Mouse (Mus musculus): ENCODE measurements around the gene Ckap4.

Ckap4 gene

DNA sequence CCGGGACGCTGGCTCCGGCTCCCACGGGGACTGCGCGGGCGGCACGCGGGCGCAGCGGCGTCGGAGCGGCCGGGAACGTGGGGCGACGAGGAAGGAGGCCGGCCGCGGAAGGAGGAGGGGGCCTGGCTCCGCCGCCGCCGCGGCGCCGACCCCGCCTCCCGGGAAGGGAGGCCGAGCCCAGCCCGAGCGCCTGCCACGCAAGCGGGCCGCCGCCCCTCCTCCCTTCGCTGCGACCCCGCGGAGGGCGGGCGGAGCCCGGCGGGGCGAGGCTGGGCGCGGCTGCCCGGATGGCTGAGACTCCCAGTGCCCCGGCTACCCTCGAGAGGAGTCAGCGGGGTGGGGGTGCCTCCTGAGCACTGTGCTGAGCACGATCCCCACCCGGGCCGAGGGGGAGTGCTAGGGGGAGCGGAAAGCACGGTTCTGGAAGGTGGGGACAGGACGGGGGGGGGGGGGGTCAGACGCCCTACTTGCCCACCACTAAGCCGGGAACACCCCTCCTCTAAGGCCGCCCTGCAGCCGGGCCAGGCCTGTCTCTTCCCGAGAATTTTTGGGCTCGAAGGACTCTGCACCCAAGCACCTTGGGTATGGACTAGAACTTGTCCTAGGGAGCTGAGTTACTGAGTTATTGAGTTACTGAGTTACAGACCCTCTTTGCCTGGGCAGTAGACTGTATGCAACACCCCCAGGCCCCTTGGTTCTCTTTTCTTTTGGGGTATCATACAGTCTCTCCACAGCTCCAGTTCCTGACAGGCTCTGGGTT lies at the start of gene Ckap4:
Ckap4 (minus strand) TSS at position 151 of the 760 bp plus-strand sequence.
- DNase-seq (ENCODE audit: low spot score in 2 of 2): peak in 1 of 2 experiments; percentile 50

GRCm38 (mm10) chr10:84582236-84582635 lies 48.4 kb upstream of the Ckap4 start:
- DNase-seq (ENCODE audit: low spot score in 2 of 2): no peak

- DNase-seq (ENCODE audit: low spot score in 2 of 2): no peak
Measured at GRCm38 (mm10) chr10:84581191-84581590, 47.3 kb upstream of the Ckap4 start.

DNA sequence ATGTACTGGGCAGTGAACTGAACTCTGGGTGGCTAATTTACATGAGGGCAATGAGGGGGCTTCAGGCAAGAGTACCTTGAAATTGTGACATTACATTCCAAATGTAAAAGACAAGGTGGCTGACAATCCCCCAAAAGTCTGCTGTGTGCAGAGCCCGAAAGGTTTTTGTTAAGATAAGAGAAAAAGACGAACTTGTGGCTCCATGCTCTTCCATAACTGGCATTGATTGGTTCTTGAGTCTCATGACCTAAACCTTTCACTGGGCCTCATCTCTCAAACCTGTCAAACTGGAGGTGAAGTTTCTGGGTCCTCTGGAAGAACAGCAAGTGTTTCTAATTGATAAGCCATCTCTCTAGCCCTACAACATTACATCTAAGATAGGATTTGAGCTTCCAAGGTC lies 45.7 kb upstream of the Ckap4 start:
- DNase-seq (ENCODE audit: low spot score in 2 of 2): no peak

GRCm38 (mm10) chr10:84578738-84579137 lies 44.9 kb upstream of the Ckap4 start:
- no peak for DNase-seq (ENCODE audit: low spot score in 2 of 2)

GRCm38 (mm10) chr10:84577071-84577727 lies 43.3 kb upstream of the Ckap4 start:
- DNase-seq (ENCODE audit: low spot score in 2 of 2): peak; percentile 81 to 87

- DNase-seq (ENCODE audit: low spot score in 2 of 2): peak; percentile 91 to 95
Measured at GRCm38 (mm10) chr10:84576395-84577070, 42.7 kb upstream of the Ckap4 start, which contains the start of gene Tcp11l2. Gene Tcp11l2, plus strand, starts transcription at chr10:84576626.

DNA sequence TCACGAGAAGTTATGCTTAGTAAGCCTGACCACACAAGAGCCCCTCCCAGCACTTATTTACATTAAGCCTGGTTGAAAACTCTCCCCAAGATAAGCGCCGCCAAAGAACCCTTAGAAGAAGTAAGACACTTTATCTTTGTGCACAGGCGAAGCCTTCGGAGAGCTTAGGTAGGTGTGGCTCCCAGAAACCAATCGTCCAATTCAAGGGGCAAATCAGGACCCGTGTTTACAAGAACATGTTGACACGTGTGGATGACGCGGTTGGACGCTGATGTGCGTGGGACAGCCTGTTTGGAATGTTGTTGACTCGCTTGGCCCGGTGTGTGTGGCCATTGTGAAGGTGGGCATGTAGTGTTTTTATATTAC lies 42.1 kb upstream of the Ckap4 start:
- no peak for DNase-seq (ENCODE audit: low spot score in 2 of 2)

GRCm38 (mm10) chr10:84573671-84574420 lies 40.0 kb upstream of the Ckap4 start:
- DNase-seq (ENCODE audit: low spot score in 2 of 2): peak in 1 of 2 experiments; percentile 39

DNA sequence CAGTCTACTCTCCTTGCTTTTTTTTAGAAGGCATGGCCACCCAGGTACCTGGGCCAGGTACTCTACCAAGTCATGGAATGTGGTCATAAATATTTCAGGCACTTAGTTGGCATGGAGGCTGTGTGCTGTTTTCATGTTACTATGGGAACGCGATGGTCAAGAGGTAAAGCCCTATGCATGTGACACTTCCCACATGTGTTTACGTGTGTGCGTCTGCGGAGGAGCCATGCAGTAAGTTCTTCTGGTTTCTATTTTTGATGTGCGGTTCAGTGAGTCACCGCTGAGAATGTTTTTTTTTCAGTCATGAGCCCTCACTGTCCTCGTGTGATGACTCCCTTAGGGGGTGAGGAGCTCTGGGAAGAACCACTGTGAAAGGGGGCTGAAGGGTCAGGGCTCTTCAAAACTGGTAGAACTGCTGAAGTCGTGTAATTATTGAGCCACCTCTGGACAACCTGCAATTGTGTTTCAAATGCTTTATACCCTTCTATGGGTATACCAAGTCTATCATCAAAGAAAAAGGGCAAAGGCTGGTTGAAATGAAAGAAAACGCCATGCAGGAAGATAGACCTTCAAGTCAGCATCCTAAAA lies 37.3 kb upstream of the Ckap4 start:
- DNase-seq (ENCODE audit: low spot score in 2 of 2): no peak

DNA sequence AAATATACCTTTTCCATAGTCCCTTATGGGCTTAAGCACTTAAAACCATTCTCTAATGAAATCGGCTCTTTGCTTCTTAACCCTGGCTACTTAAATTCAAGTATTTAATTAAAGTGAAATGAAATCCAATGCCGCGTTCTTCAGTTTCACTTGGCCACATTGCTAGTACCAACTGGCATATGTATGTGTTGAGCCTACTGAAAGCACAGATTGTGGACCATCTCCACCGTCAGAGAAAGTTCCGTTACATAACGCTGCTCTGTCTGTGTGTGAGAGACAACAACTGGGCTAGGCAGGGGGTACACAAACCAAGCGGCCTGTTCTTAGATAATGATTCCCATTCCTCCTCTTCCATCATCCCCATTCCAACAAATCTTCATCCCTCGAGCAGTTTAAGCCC lies 30.6 kb upstream of the Ckap4 start:
- no peak for DNase-seq (ENCODE audit: low spot score in 2 of 2)

GRCm38 (mm10) chr10:84562567-84563554 lies 29.0 kb upstream of the Ckap4 start:
- DNase-seq (ENCODE audit: low spot score in 2 of 2): peak in 1 of 2 experiments; percentile 61

GRCm38 (mm10) chr10:84562121-84562520 lies 28.3 kb upstream of the Ckap4 start:
- DNase-seq (ENCODE audit: low spot score in 2 of 2): no peak

DNA sequence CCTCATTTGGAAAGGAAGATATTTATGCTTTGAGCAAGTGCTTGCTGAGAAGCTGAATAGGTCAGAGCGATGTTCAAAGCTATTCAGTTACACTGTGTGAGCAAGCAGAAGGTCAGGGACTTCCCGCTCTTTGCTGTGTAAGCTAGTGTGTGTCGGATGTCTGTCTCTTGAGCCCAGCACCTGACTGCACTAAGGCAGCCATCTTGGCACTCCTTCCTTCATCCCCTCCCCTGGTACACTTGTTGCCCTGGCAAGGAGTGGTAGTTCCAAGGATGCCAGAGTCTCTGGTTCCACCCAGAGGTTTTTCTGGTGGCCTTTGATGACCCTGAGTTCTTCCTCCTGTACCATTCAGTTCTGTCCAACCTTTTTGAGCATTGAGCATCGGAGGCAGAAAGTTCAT lies 26.1 kb upstream of the Ckap4 start:
- no peak for DNase-seq (ENCODE audit: low spot score in 2 of 2)

- no peak for DNase-seq (ENCODE audit: low spot score in 2 of 2)
Measured at GRCm38 (mm10) chr10:84558511-84558910, 24.6 kb upstream of the Ckap4 start.

DNA sequence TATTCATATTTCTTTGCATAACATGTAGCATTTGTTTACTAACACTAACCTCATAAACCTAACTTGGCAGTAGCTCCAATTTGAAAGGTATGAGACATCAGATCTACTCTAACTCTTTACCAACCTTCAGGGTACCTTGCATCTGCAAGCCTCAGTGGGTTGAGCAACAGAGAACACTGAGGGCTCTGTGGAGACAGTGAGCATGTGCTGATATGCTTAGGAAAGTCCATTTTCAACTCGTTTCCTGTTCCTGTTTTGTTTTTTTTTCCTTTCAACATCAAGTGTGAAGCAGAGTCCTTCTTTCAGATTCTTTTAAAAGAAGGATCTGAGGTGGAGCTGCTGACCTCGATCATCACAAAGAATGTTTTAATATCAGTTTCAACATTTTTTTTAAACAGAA lies 22.3 kb upstream of the Ckap4 start:
- DNase-seq (ENCODE audit: low spot score in 2 of 2): no peak

DNA sequence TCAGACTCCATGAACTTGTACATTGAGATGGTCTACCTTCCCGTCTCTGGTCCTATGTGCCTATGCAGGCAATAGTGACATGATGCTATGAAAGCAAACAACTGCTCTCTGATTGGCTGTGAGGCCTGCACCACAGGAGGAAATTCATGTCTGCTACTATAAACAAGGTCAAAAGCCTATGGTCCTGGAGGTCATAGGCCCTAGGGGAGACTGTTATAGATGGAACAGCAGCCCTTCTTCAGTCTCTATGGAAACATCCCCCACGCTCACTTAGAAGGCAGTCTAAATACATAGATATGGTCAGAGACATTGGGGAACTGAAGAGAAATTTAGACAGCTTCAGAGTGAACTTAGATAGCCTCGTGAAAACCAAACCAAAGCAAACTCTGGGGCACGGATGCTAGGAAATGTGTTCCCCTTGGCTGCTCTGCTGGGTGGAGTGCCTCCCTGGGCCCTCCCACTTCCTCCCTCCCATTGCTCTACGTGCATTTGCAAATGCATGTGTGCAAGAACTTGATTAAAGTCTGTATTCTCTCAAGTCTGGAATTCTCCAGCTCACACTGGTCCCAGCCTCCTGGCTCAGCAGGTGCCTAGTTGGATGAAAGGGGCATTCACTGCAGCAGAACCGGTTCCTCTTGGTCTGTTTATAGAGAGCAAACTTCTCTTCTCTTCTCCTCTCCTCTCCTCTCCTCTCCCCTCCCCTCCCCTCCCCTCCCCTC lies 20.6 kb upstream of the Ckap4 start:
- DNase-seq (ENCODE audit: low spot score in 2 of 2): peak in 1 of 2 experiments; percentile 41

GRCm38 (mm10) chr10:84552477-84552876 lies 18.6 kb upstream of the Ckap4 start:
- DNase-seq (ENCODE audit: low spot score in 2 of 2): no peak

DNA sequence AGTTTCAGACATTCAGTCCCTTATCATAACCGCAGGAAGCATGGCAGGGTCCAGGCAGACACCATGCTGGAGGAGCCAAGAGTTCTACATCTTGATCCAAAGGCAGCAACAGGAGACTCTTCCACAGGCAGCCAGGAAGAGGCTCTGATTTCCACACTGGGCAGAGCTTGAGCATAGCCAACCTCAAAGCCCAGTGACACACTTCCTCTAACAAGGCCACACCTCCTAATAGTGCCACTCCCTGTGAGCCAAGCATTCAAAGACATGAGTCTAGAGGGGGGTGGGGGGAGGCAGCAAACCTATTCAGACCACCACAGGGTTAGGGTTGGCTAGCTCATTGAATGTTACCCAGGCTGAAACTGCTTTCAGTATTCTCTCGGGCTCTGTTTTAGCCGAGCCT lies 18.0 kb upstream of the Ckap4 start:
- no peak for DNase-seq (ENCODE audit: low spot score in 2 of 2)

- DNase-seq (ENCODE audit: low spot score in 2 of 2): no peak
Measured at GRCm38 (mm10) chr10:84549920-84550293, 16.0 kb upstream of the Ckap4 start.

Measured in spleen, postnatal 10 days (tissue).